Mouse (Mus musculus) midbrain, embryonic 14.5 days (tissue): ENCODE data around the gene Syngr2. TPM values are rescaled to one million over a fixed set of nuclear protein-coding genes. Genes with fewer than 3 reads are reported as not detected.

ENCODE experiments used
- ATAC-seq: fragments of 200-750 bp; cut with Nextera tagmentation; 2 replicates; pipeline ENCODE4 v1.8.0; 2017; ENCODE audit warnings: moderate number of reproducible peaks, moderate library complexity; ENCODE audit not compliant: low FRiP score, low TSS enrichment
- DNase-seq: peaks from one replicate; pipeline ENCODE4 v3.0.0-alpha.2; 2015
- H3K27ac ChIP-seq: fragments of 300-500 bp; sonication (generic); replicated peaks from 2 replicates; pipeline ENCODE4 v1.5.1; 2014; ENCODE audit warnings: mild to moderate bottlenecking, low read depth, low read length, moderate library complexity
- H3K27me3 ChIP-seq: fragments of 300-500 bp; sonication (generic); 2 replicates; pipeline ENCODE4 v1.6.1; 2014; ENCODE audit warnings: low read length, control low read depth, mixed read lengths; ENCODE audit not compliant: control insufficient read depth, insufficient read depth
- H3K36me3 ChIP-seq: fragments of 300-500 bp; sonication (generic); 2 replicates; pipeline ENCODE4 v1.6.1; 2014; ENCODE audit warnings: low read length, control low read depth; ENCODE audit not compliant: control insufficient read depth, insufficient read depth
- H3K4me1 ChIP-seq: fragments of 300-500 bp; sonication (generic); 2 replicates; pipeline ENCODE4 v1.6.1; 2014; ENCODE audit warnings: mild to moderate bottlenecking, antibody characterized with exemption, low read length, control low read depth; ENCODE audit not compliant: control insufficient read depth, insufficient read depth
- H3K4me2 ChIP-seq: fragments of 300-500 bp; sonication (generic); 2 replicates; pipeline ENCODE4 v1.6.1; 2014; ENCODE audit warnings: mild to moderate bottlenecking, low read length, moderate library complexity
- H3K4me3 ChIP-seq: fragments of 300-500 bp; sonication (generic); replicated peaks from 2 replicates; pipeline ENCODE4 v1.5.1; 2014; ENCODE audit warnings: low read depth, low read length
- H3K9ac ChIP-seq: fragments of 300-500 bp; sonication (generic); replicated peaks from 2 replicates; pipeline ENCODE4 v1.6.1; 2014; ENCODE audit warnings: mild to moderate bottlenecking, low read length, moderate library complexity
- H3K9me3 ChIP-seq: fragments of 300-500 bp; sonication (generic); 2 replicates; pipeline ENCODE4 v1.6.1; 2016; ENCODE audit warnings: low read length, control low read depth, mixed read lengths; ENCODE audit not compliant: control insufficient read depth
- WGBS: fragments of 180-500 bp; shearing (Covaris S2); extraction: QIAGEN DNeasy Blood & Tissue Kit; methylation state at CpG from one replicate; pipeline ENCODE4 v1.1.7; 2014; 5-methylcytosine and 5-hydroxymethylcytosine counted together
- polyA plus RNA-seq: library from polyadenylated mRNA; unstranded; fragments of >200 nt; fragmentation: Nextera tagmentation; extraction: Ambion mirVana; gene quantifications from 2 replicates; pipeline ENCODE4 v1.2.1, GENCODE M21; 2014

Gene Syngr2
- polyA plus RNA-seq, 1 experiment from 2014 or later, result 18.9 TPM

DNA sequence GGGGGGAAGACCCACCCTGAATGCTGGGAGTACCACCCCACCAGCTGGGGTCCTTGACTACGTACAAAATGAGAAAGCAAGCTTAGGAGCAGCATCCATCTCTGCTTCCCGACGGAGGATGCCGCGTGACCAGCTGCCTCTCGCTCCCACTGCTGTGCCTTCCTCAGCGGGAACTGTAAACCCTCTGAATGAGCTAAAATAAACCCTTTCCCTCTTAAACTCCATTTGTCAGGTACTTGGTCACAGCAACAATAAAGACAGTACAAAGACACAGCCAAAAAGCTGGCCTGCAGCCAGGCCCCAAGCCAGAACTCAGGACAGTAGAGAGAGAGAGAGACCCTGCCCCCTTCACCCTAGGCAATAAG lies 39.8 kb upstream of the Syngr2 start:
- whole genome bisulfite sequencing, result 81% methylated on average over 7 of the region's 7 CpGs
- no peaks in the 10 kb centered on the region for H3K27me3 ChIP-seq
- 0 out of 2 replicates have a peak overlapping the region, but pooled peaks have one; percentile 41 for H3K27ac ChIP-seq
- no peak overlapping the region for H3K9ac ChIP-seq
- H3K36me3 ChIP-seq, result peaks cover 22% of the 10 kb centered on the region
- ATAC-seq (no peak), DNase-seq (peak; percentile 33)
- no peaks in the 10 kb centered on the region for H3K9me3 ChIP-seq
- H3K4me1 ChIP-seq, result no peaks in the 10 kb centered on the region
- no peak overlapping the region for H3K4me2 ChIP-seq
- H3K4me3 ChIP-seq, result no peak overlapping the region

DNA sequence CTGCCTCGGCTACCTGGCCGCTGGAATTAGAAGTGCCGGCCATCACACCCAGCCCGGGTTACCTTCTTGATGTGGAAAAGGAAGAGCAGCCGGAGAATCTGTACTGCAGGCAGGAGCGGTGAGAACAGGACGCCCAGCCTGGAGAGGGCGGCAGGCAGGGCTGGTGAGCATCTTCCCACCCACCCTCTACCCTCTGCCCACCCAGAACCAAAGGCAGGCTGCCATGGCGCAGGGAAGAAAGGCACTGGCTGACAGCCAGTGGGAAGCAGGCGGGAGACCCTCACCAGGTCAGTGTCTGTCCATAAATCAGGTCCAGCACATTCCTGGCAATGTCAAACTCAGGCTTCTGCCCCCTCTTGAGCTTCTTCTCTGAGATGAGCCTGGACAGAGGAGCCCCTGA lies 39.1 kb upstream of the Syngr2 start:
- DNase-seq, result no peak
- no peak overlapping the region for H3K27ac ChIP-seq

DNA sequence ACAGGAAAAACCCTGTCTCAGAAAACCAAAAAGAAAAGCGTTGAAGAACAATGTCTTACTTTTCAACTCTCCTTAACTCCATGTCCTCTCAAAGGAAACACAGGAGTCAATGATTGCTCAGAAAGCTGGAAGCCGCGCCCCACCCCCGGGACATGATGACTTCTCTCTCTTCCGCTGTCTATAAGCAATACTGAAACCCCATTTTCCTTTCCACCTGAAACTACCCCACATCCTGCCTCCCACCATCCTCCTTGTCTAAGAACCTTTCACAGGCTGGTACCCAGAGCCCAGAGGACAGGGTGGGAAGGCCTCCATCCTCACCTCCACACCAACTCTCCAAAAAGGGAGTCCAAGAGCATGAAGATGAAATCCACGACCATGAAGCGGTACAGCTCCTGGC lies 37.1 kb upstream of the Syngr2 start:
- H3K36me3 ChIP-seq, result no peaks in the 10 kb centered on the region
- no peak for ATAC-seq
- H3K4me1 ChIP-seq, result no peaks in the 10 kb centered on the region
- H3K4me3 ChIP-seq, result no peak overlapping the region
- H3K27me3 ChIP-seq, result no peaks in the 10 kb centered on the region
- no peak overlapping the region for H3K9ac ChIP-seq
- no peak for DNase-seq
- WGBS, result 95% methylated on average over 7 of the region's 7 CpGs
- no peak overlapping the region for H3K4me2 ChIP-seq
- H3K27ac ChIP-seq, result no peak overlapping the region
- H3K9me3 ChIP-seq, result no peaks in the 10 kb centered on the region

More for the DNA sequence above, 39.1 kb upstream of the Syngr2 start:
- H3K27me3 ChIP-seq, result no peaks in the 10 kb centered on the region
- H3K36me3 ChIP-seq, result peaks cover 14% of the 10 kb centered on the region
- H3K4me2 ChIP-seq, result no peak overlapping the region
- H3K9me3 ChIP-seq, result no peaks in the 10 kb centered on the region
- H3K4me1 ChIP-seq, result no peaks in the 10 kb centered on the region
- no peak for ATAC-seq
- no peak overlapping the region for H3K9ac ChIP-seq
- WGBS, result 86% methylated on average over 10 of the region's 10 CpGs
- no peak overlapping the region for H3K4me3 ChIP-seq

DNA sequence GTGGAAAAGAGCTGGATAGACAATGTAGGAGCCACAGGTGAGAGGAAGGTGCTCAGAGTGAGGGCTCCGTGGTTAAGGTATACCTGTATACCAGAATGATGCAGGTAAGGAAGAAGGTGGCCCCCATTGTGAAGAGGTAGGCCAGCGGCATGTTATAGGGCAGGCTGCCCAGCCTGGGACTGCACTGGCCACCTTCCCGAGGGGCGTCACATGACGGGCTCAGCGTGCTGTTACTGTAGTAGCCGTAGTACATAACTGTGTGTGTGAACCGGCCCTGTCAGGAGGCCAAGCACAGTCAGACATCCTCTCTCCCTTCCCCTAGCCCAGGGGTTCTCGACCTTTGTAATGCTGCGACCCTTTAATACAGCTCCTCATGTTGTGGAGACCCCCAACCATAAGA lies 34.5 kb upstream of the Syngr2 start:
- DNase-seq, result no peak
- peaks cover 5% of the 10 kb centered on the region for H3K4me1 ChIP-seq
- no peak overlapping the region for H3K27ac ChIP-seq
- no peak for ATAC-seq
- no peaks in the 10 kb centered on the region for H3K36me3 ChIP-seq
- H3K9me3 ChIP-seq, result no peaks in the 10 kb centered on the region
- H3K4me3 ChIP-seq, result no peak overlapping the region
- 98% methylated on average over 10 of the region's 10 CpGs for WGBS
- H3K9ac ChIP-seq, result no peak overlapping the region
- H3K4me2 ChIP-seq, result no peak overlapping the region
- H3K27me3 ChIP-seq, result peaks cover under 1% of the 10 kb centered on the region; the same call in 1 of the 2 replicates

DNA sequence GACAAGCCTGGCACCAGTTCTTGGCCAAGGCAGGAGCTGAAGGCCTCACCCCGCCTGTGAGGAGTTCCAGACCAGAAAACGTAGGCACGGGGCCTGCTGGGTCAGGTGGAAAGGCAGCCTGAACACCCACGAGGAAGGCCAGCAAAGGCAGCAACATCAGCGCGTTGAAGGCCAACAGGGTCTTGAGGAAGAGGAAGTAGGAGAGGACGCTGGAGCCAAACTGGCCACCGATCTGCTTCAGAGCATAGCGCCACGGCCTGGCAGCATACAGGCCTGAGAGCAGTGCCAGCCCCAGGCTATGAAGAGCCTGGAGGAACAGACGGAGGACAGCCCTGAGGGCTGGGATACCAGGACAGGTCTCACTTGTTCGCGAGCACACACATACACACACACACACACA lies 33.9 kb upstream of the Syngr2 start:
- 92% methylated on average over 13 of the region's 13 CpGs for WGBS

DNA sequence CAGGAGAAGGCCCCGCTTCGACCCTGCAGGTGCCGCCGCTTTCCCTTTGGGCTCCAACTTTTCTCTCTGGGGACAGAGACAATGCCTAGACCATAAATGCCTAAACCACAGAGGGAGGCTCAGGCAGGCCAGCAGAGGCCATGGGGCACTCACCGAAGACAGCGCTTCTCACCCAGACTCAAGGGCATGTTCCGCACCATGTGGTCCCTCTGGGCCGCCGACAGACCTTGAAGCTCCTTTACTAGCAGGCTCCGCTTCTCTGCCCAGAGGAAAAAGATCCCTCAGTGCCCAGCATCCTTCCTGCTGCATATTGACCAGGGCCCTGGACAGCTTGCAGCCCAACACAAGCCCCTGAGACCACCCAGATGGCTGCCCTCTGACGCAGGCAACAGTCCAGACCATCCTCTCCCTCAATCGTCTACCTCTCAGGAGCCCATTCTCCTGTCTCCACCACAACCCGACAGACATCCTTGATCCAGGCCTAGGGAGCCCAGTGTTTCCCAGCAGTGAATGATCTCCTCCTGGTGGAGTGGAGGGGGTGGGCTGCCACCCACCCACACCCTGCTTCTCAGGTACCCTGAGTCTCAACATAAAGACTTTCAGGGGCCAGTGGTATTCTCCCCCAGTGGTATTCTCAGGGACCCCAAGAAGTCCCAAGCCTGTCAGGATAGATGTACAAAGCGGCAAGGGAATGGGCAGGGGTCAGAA lies 33.2 kb upstream of the Syngr2 start:
- no peaks in the 10 kb centered on the region for H3K9me3 ChIP-seq
- ATAC-seq, result no peak
- WGBS, result 91% methylated on average over 14 of the region's 14 CpGs

More for the DNA sequence above, 33.9 kb upstream of the Syngr2 start:
- Histone ChIP-seq H3K4me1 (peaks cover 11% of the 10 kb centered on the region), H3K9ac (no peak overlapping the region), H3K4me2 (no peak overlapping the region), H3K36me3 (no peaks in the 10 kb centered on the region), H3K9me3 (no peaks in the 10 kb centered on the region), H3K4me3 (no peak overlapping the region), H3K27me3 (peaks cover 7% of the 10 kb centered on the region), H3K27ac (no peak overlapping the region)
- ATAC-seq (no peak), DNase-seq (no peak)

DNA sequence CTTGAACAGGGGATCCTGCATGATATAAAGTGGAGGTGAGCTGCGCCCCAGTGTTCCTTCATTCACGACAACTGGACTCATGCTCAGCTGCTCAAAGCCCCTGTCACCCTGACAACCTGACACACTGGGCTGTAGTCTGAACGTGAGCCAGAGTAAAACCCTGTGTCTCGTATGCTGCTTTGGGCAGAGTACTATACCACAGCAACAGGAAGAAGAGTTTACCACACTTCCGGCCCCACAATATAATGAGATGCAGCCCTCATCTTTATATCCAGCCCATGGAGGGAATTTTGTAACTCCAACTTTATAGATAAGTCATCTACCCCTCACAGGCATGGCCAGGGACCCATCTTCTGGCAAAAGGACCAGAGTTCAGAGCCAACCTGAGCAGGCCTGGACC lies 32.4 kb upstream of the Syngr2 start:
- Histone ChIP-seq H3K27ac (no peak overlapping the region), H3K36me3 (no peaks in the 10 kb centered on the region), H3K9me3 (no peaks in the 10 kb centered on the region), H3K4me2 (no peak overlapping the region), H3K4me3 (no peak overlapping the region), H3K27me3 (peaks cover 21% of the 10 kb centered on the region), H3K9ac (no peak overlapping the region), H3K4me1 (peaks cover 16% of the 10 kb centered on the region)
- DNase-seq (no peak), ATAC-seq (no peak)
- 84% methylated on average over 5 of the region's 5 CpGs for WGBS

More for the DNA sequence above, 33.2 kb upstream of the Syngr2 start:
- Histone ChIP-seq H3K27ac (no peak overlapping the region), H3K4me2 (no peak overlapping the region), H3K4me3 (no peak overlapping the region), H3K4me1 (peaks cover 16% of the 10 kb centered on the region), H3K36me3 (no peaks in the 10 kb centered on the region), H3K9ac (no peak overlapping the region), H3K27me3 (peaks cover 12% of the 10 kb centered on the region)
- DNase-seq, result no peak

DNA sequence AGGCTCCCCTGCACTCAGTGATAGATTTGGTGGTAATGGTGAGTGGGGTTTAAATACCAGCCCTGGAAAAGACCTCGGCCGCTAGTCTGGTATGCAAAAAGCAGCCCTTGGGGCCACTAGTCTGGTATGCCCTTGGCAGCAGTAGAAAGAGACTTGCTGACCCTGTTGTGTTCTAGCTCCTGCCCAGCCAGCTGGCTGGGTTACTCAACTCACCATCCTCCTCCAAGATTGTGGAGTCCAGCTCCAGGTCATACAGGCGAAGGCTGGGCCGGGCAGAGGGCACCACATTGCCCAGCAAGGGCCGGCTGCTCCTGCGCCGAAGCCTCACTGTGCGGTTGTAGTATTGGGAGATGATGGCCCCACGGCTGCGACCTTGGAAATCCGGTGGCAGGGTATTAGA lies 31.4 kb upstream of the Syngr2 start:
- no peak overlapping the region for H3K4me3 ChIP-seq
- no peaks in the 10 kb centered on the region for H3K9me3 ChIP-seq
- peaks cover 19% of the 10 kb centered on the region for H3K4me1 ChIP-seq
- no peaks in the 10 kb centered on the region for H3K36me3 ChIP-seq
- ATAC-seq (no peak), DNase-seq (no peak)
- H3K27me3 ChIP-seq, result peaks cover 28% of the 10 kb centered on the region
- no peak overlapping the region for H3K9ac ChIP-seq
- 93% methylated on average over 11 of the region's 11 CpGs for WGBS
- H3K4me2 ChIP-seq, result no peak overlapping the region
- no peak overlapping the region for H3K27ac ChIP-seq

DNA sequence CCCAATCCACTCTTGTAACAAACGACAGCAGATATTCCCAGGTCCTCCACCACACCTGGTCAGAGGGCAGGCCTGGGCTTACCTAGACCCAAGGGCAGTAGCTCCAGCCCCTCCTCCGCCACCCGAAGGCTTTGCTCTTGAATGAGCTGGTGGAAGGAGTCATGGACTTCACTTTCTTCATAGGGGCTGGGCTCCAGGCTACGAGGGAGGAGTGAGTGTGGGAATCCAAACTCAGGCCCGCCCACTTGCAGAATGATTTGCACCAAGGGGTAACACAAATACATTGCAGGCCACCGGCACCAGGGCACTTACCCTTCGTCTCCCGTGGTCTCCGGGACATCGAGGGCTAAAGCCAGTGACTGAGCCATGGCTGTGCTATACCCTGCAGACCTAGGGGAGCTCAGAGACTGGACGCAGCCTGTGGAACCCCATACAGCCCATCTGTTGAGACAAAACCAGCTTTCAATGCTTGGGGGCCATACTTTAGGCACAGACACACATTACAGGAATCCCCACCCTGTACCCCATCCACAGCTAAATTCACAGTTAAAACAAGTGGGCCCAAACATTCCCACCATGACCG lies 30.5 kb upstream of the Syngr2 start:
- H3K4me3 ChIP-seq, result no peak overlapping the region
- H3K9me3 ChIP-seq, result no peaks in the 10 kb centered on the region
- ATAC-seq, result no peak; the same call in 1 of the 2 replicates
- H3K4me2 ChIP-seq, result peak overlapping the region; percentile 51; the same call in 1 of the 2 replicates
- H3K4me1 ChIP-seq, result peaks cover 20% of the 10 kb centered on the region
- no peak overlapping the region for H3K9ac ChIP-seq
- peaks cover 28% of the 10 kb centered on the region for H3K27me3 ChIP-seq
- H3K27ac ChIP-seq, result peak overlapping the region; percentile 57
- WGBS, result 82% methylated on average over 12 of the region's 12 CpGs
- no peaks in the 10 kb centered on the region for H3K36me3 ChIP-seq
- DNase-seq, result no peak
